Mouse (Mus musculus) lung, postnatal 0 days (tissue): ENCODE measurements around the gene Slc36a3.

ENCODE experiments used
- CTCF ChIP-seq: IDR thresholded peaks from 2 replicates; pipeline ENCODE4 v1.5.1; 2016; ENCODE audit warnings: antibody characterized with exemption, mild to moderate bottlenecking
- EP300 ChIP-seq: IDR thresholded peaks from 2 replicates; pipeline ENCODE4 v1.6.1; 2016; ENCODE audit warnings: antibody characterized with exemption, mild to moderate bottlenecking, control low read depth

DNA sequence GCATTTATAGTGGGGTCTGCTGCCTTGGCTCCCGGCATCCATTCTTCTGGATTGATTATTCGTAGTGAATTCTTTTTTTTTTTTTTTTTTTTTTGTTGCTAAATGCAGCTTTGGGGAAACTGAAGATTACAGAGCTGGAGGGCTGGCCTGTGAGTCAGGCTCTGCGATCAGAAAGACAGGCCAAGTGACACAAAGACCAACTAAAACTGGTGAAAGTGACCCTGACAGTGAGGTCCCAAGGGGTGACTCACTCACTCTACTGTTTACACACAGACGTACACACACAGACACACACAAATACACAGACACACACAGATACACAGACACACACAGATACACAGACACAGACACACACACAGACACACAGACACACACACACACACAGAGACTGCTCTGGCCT, 19.0 kb upstream of the Slc36a3 start:
- TF ChIP-seq CTCF (no peak), EP300 (no peak)
